Mouse (Mus musculus) liver, embryonic 11.5 days (tissue): ENCODE results near the gene Osbp. TPM values are rescaled to one million over a fixed set of nuclear protein-coding genes. Genes with fewer than 3 reads are reported as not detected.
"Not testable (repeated sequence)": the region's sequence is repeated elsewhere in the genome, so short reads cannot be mapped to it uniquely, and the experiment has no call there.

Source experiments
- ATAC-seq: fragments of 200-750 bp; cut with Nextera tagmentation; replicated peaks from 2 replicates; pipeline ENCODE4 v1.8.0; 2017; ENCODE audit warnings: moderate number of reproducible peaks, mild to moderate bottlenecking, moderate TSS enrichment, moderate library complexity; ENCODE audit not compliant: low FRiP score
- DNase-seq: peaks from one replicate; pipeline ENCODE4 v3.0.0-alpha.2; 2017; ENCODE audit warnings: low spot score
- H3K27ac ChIP-seq: fragments of 300-500 bp; sonication (generic); 2 replicates; pipeline ENCODE4 v1.5.1; 2014; ENCODE audit warnings: mild to moderate bottlenecking, low read depth, low read length, control low read depth
- H3K27me3 ChIP-seq: fragments of 300-500 bp; sonication (generic); replicated peaks from 2 replicates; pipeline ENCODE4 v1.6.1; 2014; ENCODE audit warnings: low read length, mixed read lengths; ENCODE audit not compliant: control insufficient read depth, insufficient read depth
- H3K36me3 ChIP-seq: fragments of 300-500 bp; sonication (generic); 2 replicates; pipeline ENCODE4 v1.6.1; 2014; ENCODE audit warnings: mild to moderate bottlenecking, low read length, moderate library complexity, mixed read lengths; ENCODE audit not compliant: control insufficient read depth, insufficient read depth
- H3K4me1 ChIP-seq: fragments of 300-500 bp; sonication (generic); replicated peaks from 2 replicates; pipeline ENCODE4 v1.6.1; 2014; ENCODE audit warnings: low read length, mixed read lengths; ENCODE audit not compliant: control insufficient read depth, insufficient read depth
- H3K4me2 ChIP-seq: fragments of 300-500 bp; sonication (generic); 2 replicates; pipeline ENCODE4 v1.6.1; 2014; ENCODE audit warnings: mild to moderate bottlenecking, control low read depth, moderate library complexity
- H3K4me3 ChIP-seq: fragments of 300-500 bp; sonication (generic); 2 replicates; pipeline ENCODE4 v1.5.1; 2014; ENCODE audit warnings: low read depth, low read length, control low read depth
- H3K9ac ChIP-seq: fragments of 300-500 bp; sonication (generic); 2 replicates; pipeline ENCODE4 v1.6.1; 2014; ENCODE audit warnings: low read depth, low read length, control low read depth
- H3K9me3 ChIP-seq: fragments of 300-500 bp; sonication (generic); 2 replicates; pipeline ENCODE4 v1.6.1; 2016; ENCODE audit warnings: low read length, inconsistent platforms, mixed read lengths; ENCODE audit not compliant: control insufficient read depth
- WGBS: fragments of 180-500 bp; shearing (Covaris S2); extraction: QIAGEN DNeasy Blood & Tissue Kit; methylation state at CpG from one replicate; pipeline ENCODE4 v1.1.7; 2014; 5-methylcytosine and 5-hydroxymethylcytosine counted together
- polyA plus RNA-seq: library from polyadenylated mRNA; unstranded; fragments of >200 nt; fragmentation: Nextera tagmentation; extraction: Ambion mirVana; gene quantifications from 2 replicates; pipeline ENCODE4 v1.2.1, GENCODE M21; 2014

Gene Osbp
- polyA plus RNA-seq, 1 experiment from 2014 or later: 6.8 TPM

GRCm38 (mm10) chr19:11974223-11974540 is 8.4 kb downstream of the Osbp start:
- Histone ChIP-seq H3K27ac (no peak overlapping the region), H3K36me3 (peaks cover 47% of the 10 kb centered on the region)

GRCm38 (mm10) chr19:11975683-11976082 is 9.9 kb downstream of the Osbp start:
- DNase-seq: no peak
- Histone ChIP-seq H3K27ac (no peak overlapping the region), H3K4me1 (0 out of 2 replicates have a peak, but pooled peaks cover 3% of the 10 kb centered on the region), H3K9me3 (no peaks in the 10 kb centered on the region), H3K27me3 (no peaks in the 10 kb centered on the region), H3K4me2 (no peak overlapping the region), H3K36me3 (peaks cover 50% of the 10 kb centered on the region), H3K4me3 (no peak overlapping the region), H3K9ac (no peak overlapping the region)
- no peak for ATAC-seq
- WGBS: 79% methylated on average over 4 of the region's 4 CpGs

More at GRCm38 (mm10) chr19:11974223-11974540, 8.4 kb downstream of the Osbp start:
- Histone ChIP-seq H3K4me3 (no peak overlapping the region), H3K4me1 (peaks cover 5% of the 10 kb centered on the region; the same call in 1 of the 2 replicates), H3K9ac (no peak overlapping the region), H3K9me3 (no peaks in the 10 kb centered on the region), H3K27me3 (no peaks in the 10 kb centered on the region), H3K4me2 (no peak overlapping the region)
- ATAC-seq: no peak
- 84% methylated on average over 2 of the region's 2 CpGs for WGBS
- DNase-seq: no peak

GRCm38 (mm10) chr19:11977363-11977762 is 11.6 kb downstream of the Osbp start:
- ATAC-seq: no peak
- H3K27me3 ChIP-seq: no peaks in the 10 kb centered on the region

GRCm38 (mm10) chr19:11980471-11980870 is 14.7 kb downstream of the Osbp start:
- Histone ChIP-seq H3K27me3 (no peaks in the 10 kb centered on the region), H3K4me1 (0 out of 2 replicates have a peak, but pooled peaks cover 1% of the 10 kb centered on the region), H3K27ac (no peak overlapping the region), H3K9me3 (no peaks in the 10 kb centered on the region), H3K4me3 (no peak overlapping the region), H3K9ac (no peak overlapping the region), H3K36me3 (peaks cover 47% of the 10 kb centered on the region), H3K4me2 (no peak overlapping the region)
- DNase-seq (no peak), ATAC-seq (no peak)
- 85% methylated on average over 4 of the region's 4 CpGs for WGBS

More at GRCm38 (mm10) chr19:11977363-11977762, 11.6 kb downstream of the Osbp start:
- WGBS: 76% methylated on average over 5 of the region's 5 CpGs
- no peak overlapping the region for H3K27ac ChIP-seq
- H3K4me3 ChIP-seq: no peak overlapping the region
- no peak overlapping the region for H3K9ac ChIP-seq
- no peak overlapping the region for H3K4me2 ChIP-seq
- no peak for DNase-seq
- H3K36me3 ChIP-seq: peaks cover 51% of the 10 kb centered on the region
- H3K9me3 ChIP-seq: no peaks in the 10 kb centered on the region
- 0 out of 2 replicates have a peak, but pooled peaks cover 3% of the 10 kb centered on the region for H3K4me1 ChIP-seq

GRCm38 (mm10) chr19:11984614-11985013 is 18.9 kb downstream of the Osbp start:
- H3K27ac ChIP-seq, H3K4me3 ChIP-seq, H3K27me3 ChIP-seq, H3K9me3 ChIP-seq, ATAC-seq, DNase-seq, H3K9ac ChIP-seq, H3K4me1 ChIP-seq, H3K4me2 ChIP-seq: not testable (repeated sequence)
- 85% methylated on average over 5 of the region's 5 CpGs for WGBS
- H3K36me3 ChIP-seq: peaks cover 39% of the 10 kb centered on the region

- no peak overlapping the region for H3K9ac ChIP-seq
- no peak overlapping the region for H3K4me2 ChIP-seq
- H3K36me3 ChIP-seq: peaks cover 54% of the 10 kb centered on the region
- no peak overlapping the region for H3K27ac ChIP-seq
- no peaks in the 10 kb centered on the region for H3K27me3 ChIP-seq
- H3K4me1 ChIP-seq: no peaks in the 10 kb centered on the region
- WGBS: 94% methylated on average over 3 of the region's 3 CpGs
- DNase-seq: no peak
- H3K4me3 ChIP-seq: no peak overlapping the region
- no peak for ATAC-seq
- no peaks in the 10 kb centered on the region for H3K9me3 ChIP-seq
Observed at GRCm38 (mm10) chr19:11987841-11988240, 22.1 kb downstream of the Osbp start.

GRCm38 (mm10) chr19:11989334-11989733 is 23.6 kb downstream of the Osbp start:
- no peak overlapping the region for H3K27ac ChIP-seq
- H3K9me3 ChIP-seq: no peaks in the 10 kb centered on the region
- 91% methylated on average over 7 of the region's 7 CpGs for WGBS
- no peaks in the 10 kb centered on the region for H3K27me3 ChIP-seq
- H3K4me3 ChIP-seq: no peak overlapping the region
- DNase-seq: no peak
- no peaks in the 10 kb centered on the region for H3K4me1 ChIP-seq
- no peak for ATAC-seq
- H3K9ac ChIP-seq: no peak overlapping the region
- no peak overlapping the region for H3K4me2 ChIP-seq
- peaks cover 43% of the 10 kb centered on the region for H3K36me3 ChIP-seq

- Histone ChIP-seq H3K27ac (no peak overlapping the region), H3K4me2 (no peak overlapping the region), H3K27me3 (no peaks in the 10 kb centered on the region), H3K9ac (no peak overlapping the region), H3K36me3 (peaks cover 41% of the 10 kb centered on the region), H3K9me3 (no peaks in the 10 kb centered on the region), H3K4me3 (no peak overlapping the region), H3K4me1 (no peaks in the 10 kb centered on the region)
- WGBS: 91% methylated on average over 9 of the region's 9 CpGs
- ATAC-seq (no peak), DNase-seq (no peak)
Observed at GRCm38 (mm10) chr19:11992034-11992433, 26.3 kb downstream of the Osbp start.

- Histone ChIP-seq H3K9me3 (no peaks in the 10 kb centered on the region), H3K4me3 (no peak overlapping the region), H3K36me3 (peaks cover 41% of the 10 kb centered on the region), H3K27ac (no peak overlapping the region), H3K9ac (no peak overlapping the region), H3K4me1 (no peaks in the 10 kb centered on the region), H3K4me2 (no peak overlapping the region), H3K27me3 (no peaks in the 10 kb centered on the region)
- ATAC-seq: no peak; the same call in 1 of the 2 replicates
- WGBS: 84% methylated on average over 10 of the region's 10 CpGs
- no peak for DNase-seq
Observed at GRCm38 (mm10) chr19:11992441-11993029, 26.8 kb downstream of the Osbp start.
